Mouse (Mus musculus) midbrain, embryonic 14.5 days (tissue): Measurements from ENCODE around the gene Gltpd2. TPM values are rescaled to one million over a fixed set of nuclear protein-coding genes. Genes with fewer than 3 reads are reported as not detected.

Experiments used
- ATAC-seq: fragments of 200-750 bp; cut with Nextera tagmentation; 2 replicates; pipeline ENCODE4 v1.8.0; 2017; ENCODE audit warnings: moderate number of reproducible peaks, moderate library complexity; ENCODE audit not compliant: low FRiP score, low TSS enrichment
- DNase-seq: peaks from one replicate; pipeline ENCODE4 v3.0.0-alpha.2; 2015
- H3K27ac ChIP-seq: fragments of 300-500 bp; sonication (generic); replicated peaks from 2 replicates; pipeline ENCODE4 v1.5.1; 2014; ENCODE audit warnings: mild to moderate bottlenecking, low read depth, low read length, moderate library complexity
- H3K27me3 ChIP-seq: fragments of 300-500 bp; sonication (generic); 2 replicates; pipeline ENCODE4 v1.6.1; 2014; ENCODE audit warnings: low read length, control low read depth, mixed read lengths; ENCODE audit not compliant: control insufficient read depth, insufficient read depth
- H3K36me3 ChIP-seq: fragments of 300-500 bp; sonication (generic); 2 replicates; pipeline ENCODE4 v1.6.1; 2014; ENCODE audit warnings: low read length, control low read depth; ENCODE audit not compliant: control insufficient read depth, insufficient read depth
- H3K4me1 ChIP-seq: fragments of 300-500 bp; sonication (generic); 2 replicates; pipeline ENCODE4 v1.6.1; 2014; ENCODE audit warnings: mild to moderate bottlenecking, antibody characterized with exemption, low read length, control low read depth; ENCODE audit not compliant: control insufficient read depth, insufficient read depth
- H3K4me2 ChIP-seq: fragments of 300-500 bp; sonication (generic); 2 replicates; pipeline ENCODE4 v1.6.1; 2014; ENCODE audit warnings: mild to moderate bottlenecking, low read length, moderate library complexity
- H3K4me3 ChIP-seq: fragments of 300-500 bp; sonication (generic); replicated peaks from 2 replicates; pipeline ENCODE4 v1.5.1; 2014; ENCODE audit warnings: low read depth, low read length
- H3K9ac ChIP-seq: fragments of 300-500 bp; sonication (generic); replicated peaks from 2 replicates; pipeline ENCODE4 v1.6.1; 2014; ENCODE audit warnings: mild to moderate bottlenecking, low read length, moderate library complexity
- H3K9me3 ChIP-seq: fragments of 300-500 bp; sonication (generic); 2 replicates; pipeline ENCODE4 v1.6.1; 2016; ENCODE audit warnings: low read length, control low read depth, mixed read lengths; ENCODE audit not compliant: control insufficient read depth
- WGBS: fragments of 180-500 bp; shearing (Covaris S2); extraction: QIAGEN DNeasy Blood & Tissue Kit; methylation state at CpG from one replicate; pipeline ENCODE4 v1.1.7; 2014; 5-methylcytosine and 5-hydroxymethylcytosine counted together
- polyA plus RNA-seq: library from polyadenylated mRNA; unstranded; fragments of >200 nt; fragmentation: Nextera tagmentation; extraction: Ambion mirVana; gene quantifications from 2 replicates; pipeline ENCODE4 v1.2.1, GENCODE M21; 2014

The Gltpd2 gene
- polyA plus RNA-seq, 1 experiment from 2014 or later = 0.64 TPM

- Histone ChIP-seq H3K36me3 (no peaks in the 10 kb centered on the region), H3K4me1 (no peaks in the 10 kb centered on the region), H3K9ac (no peak overlapping the region), H3K9me3 (no peaks in the 10 kb centered on the region), H3K4me3 (no peak overlapping the region), H3K4me2 (no peak overlapping the region), H3K27me3 (no peaks in the 10 kb centered on the region), H3K27ac (no peak overlapping the region)
- 67% methylated on average over 14 of the region's 14 CpGs for WGBS
- ATAC-seq = no peak
- peak; percentile 17 for DNase-seq
Observed at GRCm38 (mm10) chr11:70499566-70500475, 19.2 kb upstream of the Gltpd2 start.

GRCm38 (mm10) chr11:70500476-70500812 is 18.6 kb upstream of the Gltpd2 start:
- DNase-seq (no peak), ATAC-seq (no peak)
- no peak overlapping the region for H3K4me3 ChIP-seq
- 94% methylated on average over 1 of the region's 1 CpGs for WGBS
- no peaks in the 10 kb centered on the region for H3K4me1 ChIP-seq
- H3K4me2 ChIP-seq = no peak overlapping the region
- H3K36me3 ChIP-seq = no peaks in the 10 kb centered on the region
- H3K9ac ChIP-seq = no peak overlapping the region
- H3K9me3 ChIP-seq = no peaks in the 10 kb centered on the region
- H3K27me3 ChIP-seq = no peaks in the 10 kb centered on the region
- no peak overlapping the region for H3K27ac ChIP-seq

GRCm38 (mm10) chr11:70502018-70502417 is 17.0 kb upstream of the Gltpd2 start:
- Histone ChIP-seq H3K27ac (no peak overlapping the region), H3K4me1 (no peaks in the 10 kb centered on the region), H3K36me3 (no peaks in the 10 kb centered on the region), H3K4me3 (no peak overlapping the region), H3K9ac (no peak overlapping the region), H3K27me3 (no peaks in the 10 kb centered on the region), H3K9me3 (no peaks in the 10 kb centered on the region), H3K4me2 (no peak overlapping the region)
- WGBS = 76% methylated on average over 3 of the region's 3 CpGs
- ATAC-seq = no peak
- DNase-seq = no peak

GRCm38 (mm10) chr11:70504970-70505369 is 14.0 kb upstream of the Gltpd2 start, which contains the start of gene Tm4sf5:
TSS of gene Tm4sf5 (plus strand) at chr11:70505244.
- Histone ChIP-seq H3K9ac (no peak within 1 kb of the TSS), H3K36me3 (no peaks in the 10 kb centered on the region), H3K4me3 (no peak within 1 kb of the TSS), H3K4me1 (peaks cover 5% of the 10 kb centered on the region; the same call in 1 of the 2 replicates), H3K9me3 (no peaks in the 10 kb centered on the region), H3K27ac (no peak within 1 kb of the TSS), H3K4me2 (no peak within 1 kb of the TSS), H3K27me3 (no peaks in the 10 kb centered on the region)
- no peak for DNase-seq
- ATAC-seq = no peak
- WGBS = 87% methylated on average over 9 of the region's 9 CpGs

GRCm38 (mm10) chr11:70506385-70506784 is 12.6 kb upstream of the Gltpd2 start:
- 31% methylated on average over 4 of the region's 4 CpGs for WGBS
- Histone ChIP-seq H3K4me2 (no peak overlapping the region), H3K27ac (no peak overlapping the region), H3K4me1 (peaks cover 6% of the 10 kb centered on the region; the same call in 1 of the 2 replicates), H3K9ac (no peak overlapping the region), H3K4me3 (no peak overlapping the region), H3K27me3 (no peaks in the 10 kb centered on the region), H3K36me3 (no peaks in the 10 kb centered on the region), H3K9me3 (no peaks in the 10 kb centered on the region)
- ATAC-seq (no peak), DNase-seq (peak; percentile 76)

GRCm38 (mm10) chr11:70506962-70507515 is 12.0 kb upstream of the Gltpd2 start:
- H3K4me3 ChIP-seq = no peak overlapping the region
- WGBS = 72% methylated on average over 7 of the region's 7 CpGs
- DNase-seq (no peak), ATAC-seq (no peak)
- peaks cover 6% of the 10 kb centered on the region; the same call in 1 of the 2 replicates for H3K4me1 ChIP-seq
- H3K9ac ChIP-seq = no peak overlapping the region
- H3K36me3 ChIP-seq = no peaks in the 10 kb centered on the region
- H3K27ac ChIP-seq = no peak overlapping the region
- H3K4me2 ChIP-seq = no peak overlapping the region
- H3K27me3 ChIP-seq = no peaks in the 10 kb centered on the region
- H3K9me3 ChIP-seq = no peaks in the 10 kb centered on the region

- Histone ChIP-seq H3K9ac (no peak overlapping the region; the same call in 1 of the 2 replicates), H3K27me3 (no peaks in the 10 kb centered on the region), H3K4me1 (peaks cover 6% of the 10 kb centered on the region; the same call in 1 of the 2 replicates), H3K36me3 (no peaks in the 10 kb centered on the region), H3K9me3 (no peaks in the 10 kb centered on the region), H3K4me3 (0 out of 2 replicates have a peak overlapping the region, but pooled peaks have one; percentile 1), H3K27ac (no peak overlapping the region), H3K4me2 (peak overlapping the region; percentile 44)
- WGBS = 11% methylated on average over 19 of the region's 19 CpGs
- ATAC-seq (no peak; the same call in 1 of the 2 replicates), DNase-seq (peak; percentile 84)
Observed at GRCm38 (mm10) chr11:70509753-70510564, 9.0 kb upstream of the Gltpd2 start.

- no peak for DNase-seq
- Histone ChIP-seq H3K4me2 (no peak overlapping the region), H3K4me1 (peaks cover 6% of the 10 kb centered on the region; the same call in 1 of the 2 replicates), H3K36me3 (no peaks in the 10 kb centered on the region), H3K27me3 (no peaks in the 10 kb centered on the region), H3K4me3 (no peak overlapping the region), H3K27ac (no peak overlapping the region), H3K9ac (no peak overlapping the region), H3K9me3 (no peaks in the 10 kb centered on the region)
- 91% methylated on average over 2 of the region's 2 CpGs for WGBS
- no peak for ATAC-seq
Observed at GRCm38 (mm10) chr11:70511242-70511641, 7.8 kb upstream of the Gltpd2 start.
